Comparison of ENCODE assay signal across 12 mouse cellular contexts in the genomic region with DNA sequence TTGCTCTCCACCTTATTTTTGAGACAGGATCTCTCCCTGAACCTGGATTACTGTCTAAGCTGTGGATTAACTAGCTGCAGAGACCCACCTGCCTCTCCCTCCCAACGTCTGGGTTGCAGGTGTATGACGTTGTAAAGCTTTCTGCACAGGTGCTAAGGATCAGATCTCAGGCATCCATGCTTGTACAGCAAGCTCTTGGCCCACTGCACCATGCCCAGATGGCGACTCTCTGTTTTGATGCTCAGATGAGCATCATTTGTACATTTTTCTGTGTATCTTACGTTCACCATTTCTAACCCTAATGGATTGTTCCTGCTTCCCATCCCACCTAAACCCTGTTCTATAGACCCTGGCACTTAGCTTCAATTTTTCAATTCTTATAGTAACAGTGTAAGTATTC.
"Had no signal": no experiment of that assay in that cellular context is flagged by ENCODE, and none has a peak within 500 bp of the region (broad histone marks: within the 10 kb centered on the region; RNA-seq: fewer than 3 reads in every experiment).

No protein-coding gene starts in this region.

- DNase-seq: left cerebral cortex, postnatal 4 days; liver; liver, embryonic 13.5 days; liver, postnatal 0 days; lung, adult 18-20 months; lung, adult 2 months; lung, embryonic 14.5 days; lung, postnatal 10 days; lung, postnatal 14 days; lung, postnatal 36 days; lung, postnatal 4 days; midbrain, embryonic 14.5 days had no signal
